Mouse (Mus musculus): ENCODE results near the gene Slc30a1.

- TF ChIP-seq NANOG (IDR thresholded peaks at IDR 0.05; ENCODE audit: borderline replicate concordance, low read length) (no peak), CTCF (conservative IDR thresholded peaks at IDR 0.05; ENCODE audit: low read length) (no peak)
Measured at GRCm38 (mm10) chr1:191919336-191919735, 12.8 kb downstream of the Slc30a1 start.

All from E14TG2a.4 (cell line).